Mouse (Mus musculus): ENCODE results near the gene Rps6kc1. TPM values are rescaled to one million over a fixed set of nuclear protein-coding genes. Genes with fewer than 3 reads are reported as not detected.

The Rps6kc1 gene
- total and polyA plus RNA-seq, 2 experiments from 2014 or later: 7.3 to 9.7 TPM

GRCm38 (mm10) chr1:190826486-190827034 is 85.0 kb downstream of the Rps6kc1 start:
- no peak overlapping the region for H3K4me2 ChIP-seq (ENCODE audit: low read depth, low read length)
- DNase-seq (ENCODE audit: low spot score) (no peak), ATAC-seq (ENCODE audit: insufficient read depth, low read depth) (no peak)
- 66% methylated on average over 9 of the region's 9 CpGs for WGBS
- H3K9me3 ChIP-seq (replicated peaks; ENCODE audit: control insufficient read depth, low read length): no peaks in the 10 kb centered on the region
- H3K4me3 ChIP-seq (ENCODE audit: low read depth, low read length): no peak overlapping the region
- TF ChIP-seq CTCF (IDR thresholded peaks at IDR 0.05; ENCODE audit: low read depth) (no peak), EP300 (IDR thresholded peaks at IDR 0.05; ENCODE audit: low read depth) (no peak)
- H3K27ac ChIP-seq (ENCODE audit: low read depth): no peak overlapping the region
- 0 out of 2 replicates have a peak, but pooled peaks cover 5% of the 10 kb centered on the region for H3K36me3 ChIP-seq (replicated peaks; ENCODE audit: control insufficient read depth, insufficient read depth, low read length)
- H3K27me3 ChIP-seq (ENCODE audit: control insufficient read depth, insufficient read depth, low read length): no peaks in the 10 kb centered on the region
- peaks cover 8% of the 10 kb centered on the region for H3K4me1 ChIP-seq (ENCODE audit: control insufficient read depth, insufficient read depth)
- H3K9ac ChIP-seq (replicated peaks; ENCODE audit: low read depth, low read length): no peak overlapping the region

- H3K27me3 ChIP-seq (ENCODE audit: control insufficient read depth, insufficient read depth, low read length): no peaks in the 10 kb centered on the region
- H3K4me1 ChIP-seq (ENCODE audit: control insufficient read depth, insufficient read depth): peaks cover 20% of the 10 kb centered on the region
- WGBS: 46% methylated on average over 4 of the region's 4 CpGs
- no peak overlapping the region for H3K4me2 ChIP-seq (ENCODE audit: low read depth, low read length)
- 0 out of 2 replicates have a peak, but pooled peaks cover 5% of the 10 kb centered on the region for H3K36me3 ChIP-seq (replicated peaks; ENCODE audit: control insufficient read depth, insufficient read depth, low read length)
- H3K4me3 ChIP-seq (ENCODE audit: low read depth, low read length): no peak overlapping the region
- no peak for DNase-seq (ENCODE audit: low spot score)
- ATAC-seq (ENCODE audit: insufficient read depth, low read depth): peak; percentile 60; the same call in 1 of the 2 replicates
- no peak overlapping the region; the same call in 1 of the 2 replicates for H3K27ac ChIP-seq (ENCODE audit: low read depth)
- no peaks in the 10 kb centered on the region for H3K9me3 ChIP-seq (replicated peaks; ENCODE audit: control insufficient read depth, low read length)
- H3K9ac ChIP-seq (replicated peaks; ENCODE audit: low read depth, low read length): no peak overlapping the region
- TF ChIP-seq CTCF (IDR thresholded peaks at IDR 0.05; ENCODE audit: low read depth) (no peak), EP300 (IDR thresholded peaks at IDR 0.05; ENCODE audit: low read depth) (no peak)
These were observed 87.8 kb downstream of the Rps6kc1 start for GRCm38 (mm10) chr1:190823745-190824144.

DNA sequence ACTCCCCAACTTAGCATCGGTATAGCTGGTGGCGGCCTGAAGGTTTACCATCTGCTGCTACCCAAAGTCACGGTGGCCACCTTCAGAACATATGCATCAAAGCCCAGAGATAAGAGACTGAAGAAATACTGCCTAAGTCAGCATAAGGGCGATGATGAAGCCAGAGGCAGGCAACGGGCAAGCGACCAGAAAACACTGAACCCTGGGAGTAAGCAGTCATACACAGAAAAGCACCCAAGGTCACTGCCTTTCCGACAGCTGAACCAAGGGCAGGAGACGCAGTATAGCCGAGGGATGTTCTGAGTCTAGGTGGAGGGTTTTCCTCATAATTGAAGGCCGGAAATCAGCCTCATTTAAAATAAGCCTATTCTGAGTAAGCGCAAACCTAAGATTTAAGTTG is 95.4 kb downstream of the Rps6kc1 start:
- peak; percentile 59 for DNase-seq (ENCODE audit: low spot score)
- Histone ChIP-seq H3K27ac (ENCODE audit: low read depth) (peak overlapping the region; percentile 22), H3K4me2 (ENCODE audit: low read depth, low read length) (no peak overlapping the region), H3K27me3 (ENCODE audit: control insufficient read depth, insufficient read depth, low read length) (no peaks in the 10 kb centered on the region), H3K9me3 (replicated peaks; ENCODE audit: control insufficient read depth, low read length) (no peaks in the 10 kb centered on the region), H3K4me1 (ENCODE audit: control insufficient read depth, insufficient read depth) (peaks cover 17% of the 10 kb centered on the region; the same call in 1 of the 2 replicates), H3K36me3 (replicated peaks; ENCODE audit: control insufficient read depth, insufficient read depth, low read length) (no peaks in the 10 kb centered on the region), H3K9ac (replicated peaks; ENCODE audit: low read depth, low read length) (0 out of 2 replicates have a peak overlapping the region, but pooled peaks have one; percentile 26), H3K4me3 (ENCODE audit: low read depth, low read length) (no peak overlapping the region)
- WGBS: 60% methylated on average over 11 of the region's 11 CpGs
- TF ChIP-seq EP300 (IDR thresholded peaks at IDR 0.05; ENCODE audit: low read depth) (no peak), CTCF (IDR thresholded peaks at IDR 0.05; ENCODE audit: low read depth) (no peak)
- ATAC-seq (ENCODE audit: insufficient read depth, low read depth): peak; percentile 80

DNA sequence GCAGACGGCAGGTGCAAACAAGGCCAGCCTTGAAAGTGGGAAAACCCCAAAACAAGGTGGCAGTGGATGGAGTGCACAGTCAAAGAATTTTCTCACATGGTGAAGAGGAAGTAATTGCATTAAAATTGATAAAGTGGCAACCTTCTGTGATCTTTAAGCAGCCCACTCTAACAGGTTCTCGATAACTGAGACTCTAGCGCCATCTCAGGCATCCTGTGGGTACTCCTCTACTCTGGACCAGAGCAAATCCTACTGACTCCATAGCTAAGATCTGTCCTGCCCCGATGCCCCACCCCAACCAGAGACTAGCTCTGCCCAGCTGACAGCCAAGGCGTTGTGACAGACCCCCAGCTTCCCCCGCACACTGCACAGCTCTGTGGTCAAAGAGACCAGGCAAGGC is 101.2 kb downstream of the Rps6kc1 start:
- DNase-seq (ENCODE audit: low spot score): no peak
- H3K4me2 ChIP-seq (ENCODE audit: low read depth, low read length): no peak overlapping the region
- no peaks in the 10 kb centered on the region for H3K9me3 ChIP-seq (replicated peaks; ENCODE audit: control insufficient read depth, low read length)
- no peak for ATAC-seq (ENCODE audit: insufficient read depth, low read depth)
- no peak overlapping the region for H3K4me3 ChIP-seq (ENCODE audit: low read depth, low read length)
- WGBS: 73% methylated on average over 6 of the region's 6 CpGs
- 0 out of 2 replicates have a peak, but pooled peaks cover 4% of the 10 kb centered on the region for H3K4me1 ChIP-seq (ENCODE audit: control insufficient read depth, insufficient read depth)
- H3K27me3 ChIP-seq (ENCODE audit: control insufficient read depth, insufficient read depth, low read length): no peaks in the 10 kb centered on the region
- H3K27ac ChIP-seq (ENCODE audit: low read depth): no peak overlapping the region
- H3K36me3 ChIP-seq (replicated peaks; ENCODE audit: control insufficient read depth, insufficient read depth, low read length): peaks cover 23% of the 10 kb centered on the region
- peak; percentile 24; the same call in 1 of the 2 replicates for TF ChIP-seq CTCF (IDR thresholded peaks at IDR 0.05; ENCODE audit: low read depth)
- no peak for TF ChIP-seq EP300 (IDR thresholded peaks at IDR 0.05; ENCODE audit: low read depth)
- H3K9ac ChIP-seq (replicated peaks; ENCODE audit: low read depth, low read length): no peak overlapping the region

GRCm38 (mm10) chr1:190808766-190809221 is 102.8 kb downstream of the Rps6kc1 start:
- ATAC-seq (ENCODE audit: insufficient read depth, low read depth) (no peak), DNase-seq (ENCODE audit: low spot score) (no peak)
- no peak overlapping the region for H3K4me3 ChIP-seq (ENCODE audit: low read depth, low read length)
- H3K27me3 ChIP-seq (ENCODE audit: control insufficient read depth, insufficient read depth, low read length): no peaks in the 10 kb centered on the region
- H3K27ac ChIP-seq (ENCODE audit: low read depth): no peak overlapping the region
- no peaks in the 10 kb centered on the region for H3K9me3 ChIP-seq (replicated peaks; ENCODE audit: control insufficient read depth, low read length)
- WGBS: 64% methylated on average over 19 of the region's 19 CpGs
- 0 out of 2 replicates have a peak, but pooled peaks cover 4% of the 10 kb centered on the region for H3K4me1 ChIP-seq (ENCODE audit: control insufficient read depth, insufficient read depth)
- H3K9ac ChIP-seq (replicated peaks; ENCODE audit: low read depth, low read length): no peak overlapping the region
- no peak for TF ChIP-seq CTCF (IDR thresholded peaks at IDR 0.05; ENCODE audit: low read depth)
- H3K4me2 ChIP-seq (ENCODE audit: low read depth, low read length): no peak overlapping the region
- peaks cover 23% of the 10 kb centered on the region for H3K36me3 ChIP-seq (replicated peaks; ENCODE audit: control insufficient read depth, insufficient read depth, low read length)

DNA sequence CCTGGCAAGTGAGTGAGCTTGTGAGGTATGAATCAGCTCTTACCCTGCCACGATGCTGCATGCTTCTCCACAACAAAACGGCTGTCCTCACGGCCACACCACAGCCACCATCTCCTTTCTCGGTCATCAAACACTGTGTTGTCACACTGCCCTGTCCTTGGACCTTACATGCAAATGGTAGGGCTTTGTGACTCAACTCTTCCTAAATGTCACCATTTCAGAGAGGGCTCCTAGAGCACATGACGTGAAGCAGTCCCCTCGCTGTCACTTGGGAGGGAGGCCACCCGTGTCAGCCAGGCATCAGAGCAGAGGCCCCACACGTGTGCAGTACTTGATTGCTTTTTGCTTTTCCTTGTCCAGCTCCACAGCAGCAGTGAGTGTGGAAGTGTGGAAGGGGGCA is 104.8 kb downstream of the Rps6kc1 start:
- no peak overlapping the region for H3K4me3 ChIP-seq (ENCODE audit: low read depth, low read length)
- H3K27ac ChIP-seq (ENCODE audit: low read depth): no peak overlapping the region
- H3K36me3 ChIP-seq (replicated peaks; ENCODE audit: control insufficient read depth, insufficient read depth, low read length): peaks cover 26% of the 10 kb centered on the region
- H3K9ac ChIP-seq (replicated peaks; ENCODE audit: low read depth, low read length): no peak overlapping the region
- H3K4me2 ChIP-seq (ENCODE audit: low read depth, low read length): no peak overlapping the region
- H3K9me3 ChIP-seq (replicated peaks; ENCODE audit: control insufficient read depth, low read length): no peaks in the 10 kb centered on the region
- DNase-seq (ENCODE audit: low spot score): no peak
- H3K27me3 ChIP-seq (ENCODE audit: control insufficient read depth, insufficient read depth, low read length): no peaks in the 10 kb centered on the region
- TF ChIP-seq CTCF (IDR thresholded peaks at IDR 0.05; ENCODE audit: low read depth) (no peak), EP300 (IDR thresholded peaks at IDR 0.05; ENCODE audit: low read depth) (no peak)
- WGBS: 59% methylated on average over 8 of the region's 8 CpGs
- ATAC-seq (ENCODE audit: insufficient read depth, low read depth): no peak
- H3K4me1 ChIP-seq (ENCODE audit: control insufficient read depth, insufficient read depth): no peaks in the 10 kb centered on the region
